Mouse (Mus musculus) splenic B cell, adult 2 months (primary cell): ENCODE results near the gene Gnaq.
A peak's percentile ranks its signal among the peaks of the same experiment; 100 is the strongest.
"Not testable (repeated sequence)": the region's sequence is repeated elsewhere in the genome, so short reads cannot be mapped to it uniquely, and the experiment has no call there.

Experiments used
- DNase-seq: peaks from one replicate; pipeline ENCODE4 v3.0.0-alpha.2; 2011; ENCODE audit warnings: low read depth, low spot score
- H3K27me3 ChIP-seq: 2 replicates; pipeline ENCODE4 v1.6.1; 2012; ENCODE audit warnings: mild to moderate bottlenecking, low read length, moderate library complexity, mixed read lengths; ENCODE audit not compliant: control insufficient read depth, poor library complexity, insufficient read depth, severe bottlenecking
- H3K36me3 ChIP-seq: 2 replicates; pipeline ENCODE4 v1.6.1; 2012; ENCODE audit warnings: mild to moderate bottlenecking, low read length, moderate library complexity, mixed read lengths; ENCODE audit not compliant: control insufficient read depth, poor library complexity, insufficient read depth, severe bottlenecking

Gnaq gene

DNA sequence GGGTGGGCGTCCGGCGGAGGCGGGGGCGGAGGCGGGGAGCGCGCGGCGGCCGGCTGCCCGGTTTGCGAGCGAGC lies at the start of gene Gnaq:
Gene Gnaq, plus strand, starts transcription at position 41 of the 74 bp plus-strand sequence.
- no peak for DNase-seq
- H3K36me3 ChIP-seq, result no peaks in the 10 kb centered on the region
- no peaks in the 10 kb centered on the region; the same call in 1 of the 2 replicates for H3K27me3 ChIP-seq

DNA sequence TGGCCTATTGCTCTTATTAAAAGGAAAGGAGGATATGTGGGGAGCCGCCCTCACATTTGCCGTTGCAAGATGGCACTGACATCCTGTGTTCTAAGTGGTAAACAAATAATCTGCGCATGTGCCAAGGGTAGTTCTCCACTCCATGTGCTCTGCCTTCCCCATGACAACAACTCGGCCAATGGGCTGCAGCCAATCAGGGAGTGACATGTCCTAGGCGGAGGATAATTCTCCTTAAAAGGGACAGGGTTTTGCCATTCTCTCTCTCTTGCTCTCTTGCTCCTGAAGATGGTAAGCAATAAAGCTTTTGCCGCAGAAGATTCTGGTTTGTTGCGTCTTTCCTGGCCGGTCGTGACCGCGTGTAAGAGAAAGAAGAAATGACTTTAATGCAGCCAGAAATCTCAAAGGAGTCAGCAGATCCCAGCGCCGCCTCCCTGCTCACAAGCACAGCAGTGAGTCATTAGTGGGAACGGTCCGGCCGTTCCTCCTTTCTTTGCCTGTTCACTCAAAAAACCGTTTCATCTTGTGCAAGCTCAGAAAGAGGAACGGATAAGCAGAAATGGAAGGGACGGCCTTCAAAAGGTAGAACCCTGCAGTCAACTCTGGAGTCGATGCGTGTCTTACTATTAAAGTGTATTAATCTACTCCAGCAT lies 48.5 kb upstream of the Gnaq start:
- not testable (repeated sequence) for DNase-seq

DNA sequence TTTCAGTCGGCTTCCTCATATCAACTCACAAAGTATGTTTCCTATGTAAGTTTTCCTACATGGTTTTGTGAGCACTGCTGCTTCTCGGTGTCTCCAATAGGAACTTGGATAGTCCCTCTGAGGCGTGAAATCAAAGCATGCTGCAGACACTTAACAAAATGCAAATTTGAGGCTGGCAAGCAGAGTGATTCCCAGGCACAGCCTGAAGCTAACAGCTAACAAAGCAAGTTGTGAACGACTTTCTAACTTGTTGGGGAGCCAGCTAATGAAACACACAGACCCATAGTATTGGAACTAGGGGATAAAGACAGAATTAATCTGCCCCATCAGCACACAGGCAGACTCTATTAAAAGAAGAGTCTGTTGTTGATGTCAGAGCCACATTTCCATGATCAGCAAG lies 47.4 kb upstream of the Gnaq start:
- Histone ChIP-seq H3K27me3 (no peaks in the 10 kb centered on the region), H3K36me3 (no peaks in the 10 kb centered on the region)
- DNase-seq, result no peak

More for the DNA sequence above, 48.5 kb upstream of the Gnaq start:
- H3K36me3 ChIP-seq, H3K27me3 ChIP-seq: not testable (repeated sequence)

DNA sequence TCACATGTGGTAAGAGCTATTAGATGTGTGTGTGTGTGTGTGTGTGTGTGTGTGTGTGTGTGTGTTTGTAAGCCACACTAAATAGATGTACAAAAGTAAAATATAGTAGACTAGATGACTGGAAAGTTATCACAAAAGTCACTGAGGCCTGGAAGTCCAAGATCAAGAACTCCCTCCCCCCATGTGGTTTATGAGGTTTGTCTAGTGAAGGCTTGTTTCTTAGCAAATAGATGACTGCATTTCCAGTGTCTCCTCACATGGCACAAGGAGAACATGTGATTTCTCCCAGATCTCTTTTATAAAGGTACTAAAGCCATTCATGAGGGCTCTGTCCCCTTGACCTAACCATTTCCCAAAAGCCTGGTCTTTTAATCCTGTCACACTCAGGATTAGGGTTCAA lies 46.5 kb upstream of the Gnaq start:
- no peak for DNase-seq
- Histone ChIP-seq H3K36me3 (no peaks in the 10 kb centered on the region), H3K27me3 (no peaks in the 10 kb centered on the region)

DNA sequence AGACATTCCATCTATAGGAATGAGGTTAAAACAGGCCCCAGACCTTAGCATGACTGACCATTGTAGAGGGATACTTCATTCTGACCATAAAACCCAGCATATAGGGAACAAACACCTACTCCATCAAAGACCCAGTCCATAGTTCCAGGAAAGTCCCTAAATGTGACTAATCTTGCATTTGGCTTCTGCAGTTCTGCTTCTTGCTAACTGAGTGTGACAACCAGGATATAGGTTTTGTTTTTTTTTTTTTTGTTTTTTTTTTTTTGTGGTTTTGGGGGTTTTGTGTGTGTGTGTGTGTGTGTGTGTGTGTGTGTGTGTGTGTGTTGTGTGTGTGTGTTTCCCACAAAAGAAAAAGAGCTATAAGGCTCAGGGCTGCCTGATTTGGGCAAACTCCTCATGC lies 46.0 kb upstream of the Gnaq start:
- peak; percentile 27 for DNase-seq
- no peaks in the 10 kb centered on the region for H3K27me3 ChIP-seq
- H3K36me3 ChIP-seq, result no peaks in the 10 kb centered on the region

DNA sequence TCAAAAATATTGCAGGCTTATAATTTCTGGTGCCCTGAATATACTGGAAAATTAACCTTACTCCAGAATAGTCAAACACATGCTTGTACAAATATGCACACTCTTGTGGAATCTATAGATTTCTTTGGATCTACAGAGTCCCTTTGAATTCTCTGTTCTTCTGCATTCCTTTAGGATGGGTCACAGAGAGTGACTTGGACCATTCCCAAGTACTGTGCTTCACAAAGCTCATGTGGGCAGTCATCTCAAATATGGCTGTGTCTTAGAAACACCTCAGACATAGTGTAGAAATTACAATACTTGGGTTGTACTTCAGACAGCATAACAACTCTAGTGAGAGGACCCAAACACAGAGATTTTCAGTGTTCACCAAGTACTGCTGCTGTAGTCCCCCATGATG lies 45.2 kb upstream of the Gnaq start:
- DNase-seq, result no peak
- no peaks in the 10 kb centered on the region for H3K27me3 ChIP-seq
- H3K36me3 ChIP-seq, result no peaks in the 10 kb centered on the region

DNA sequence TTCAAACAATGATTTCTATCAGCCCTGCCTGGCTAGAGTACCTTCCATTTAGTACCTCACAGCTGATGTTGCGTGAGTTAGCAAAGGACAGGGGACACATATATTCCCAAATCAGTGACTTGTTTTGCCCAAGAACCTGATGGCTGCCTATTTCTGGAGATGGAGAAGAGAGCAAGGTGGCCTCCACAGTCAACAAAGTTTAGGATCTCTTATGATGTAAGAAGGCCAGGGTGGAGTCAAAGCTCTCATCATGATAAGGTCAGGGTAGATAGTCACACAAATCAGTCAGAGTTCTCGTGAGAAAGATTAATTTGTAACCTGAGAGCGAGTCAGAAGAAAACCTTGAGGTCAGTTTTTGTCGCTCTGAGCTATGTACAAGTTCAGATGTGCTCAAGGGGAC lies 39.0 kb upstream of the Gnaq start:
- DNase-seq, result no peak
- Histone ChIP-seq H3K27me3 (no peaks in the 10 kb centered on the region), H3K36me3 (no peaks in the 10 kb centered on the region)

DNA sequence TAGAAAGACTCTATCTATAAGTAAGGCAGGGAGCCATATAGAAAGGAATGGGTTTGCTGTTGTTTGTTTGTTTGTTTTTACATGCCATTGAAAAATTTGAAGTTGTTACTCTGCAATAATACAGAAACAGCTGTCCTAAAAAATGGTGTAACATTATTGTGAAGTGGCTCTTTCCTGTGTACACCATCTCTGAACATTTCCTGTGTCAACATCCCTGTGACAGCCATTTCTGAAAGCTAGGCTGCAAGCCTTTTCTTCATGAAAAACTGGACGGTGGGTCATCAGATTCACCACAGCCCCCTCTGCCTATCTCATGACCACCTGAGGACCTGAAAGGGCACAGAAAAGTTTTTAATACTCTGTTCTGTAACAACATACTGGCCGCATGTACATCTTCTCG lies 22.7 kb upstream of the Gnaq start:
- no peaks in the 10 kb centered on the region for H3K36me3 ChIP-seq
- no peak for DNase-seq
- no peaks in the 10 kb centered on the region for H3K27me3 ChIP-seq

DNA sequence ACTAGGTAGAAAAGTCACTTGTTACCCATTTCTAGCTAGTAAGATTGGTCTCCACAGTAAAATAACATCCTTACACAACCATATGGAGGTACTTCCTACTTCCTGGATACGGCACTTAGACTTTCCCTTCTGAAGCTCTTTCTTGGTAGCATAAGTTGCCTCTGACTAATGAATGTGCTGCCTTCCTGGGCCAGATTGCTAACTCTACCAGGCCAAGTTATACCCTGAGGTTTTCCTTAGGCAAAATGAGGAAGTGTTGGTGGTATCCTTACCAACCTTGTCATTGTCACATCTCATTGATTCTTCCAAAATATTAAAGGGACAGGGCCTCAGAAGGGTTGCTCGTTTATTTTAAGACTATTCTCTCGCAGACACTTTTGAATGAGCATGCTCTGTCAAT lies 22.0 kb upstream of the Gnaq start:
- Histone ChIP-seq H3K27me3 (no peaks in the 10 kb centered on the region), H3K36me3 (no peaks in the 10 kb centered on the region)
- DNase-seq, result no peak

DNA sequence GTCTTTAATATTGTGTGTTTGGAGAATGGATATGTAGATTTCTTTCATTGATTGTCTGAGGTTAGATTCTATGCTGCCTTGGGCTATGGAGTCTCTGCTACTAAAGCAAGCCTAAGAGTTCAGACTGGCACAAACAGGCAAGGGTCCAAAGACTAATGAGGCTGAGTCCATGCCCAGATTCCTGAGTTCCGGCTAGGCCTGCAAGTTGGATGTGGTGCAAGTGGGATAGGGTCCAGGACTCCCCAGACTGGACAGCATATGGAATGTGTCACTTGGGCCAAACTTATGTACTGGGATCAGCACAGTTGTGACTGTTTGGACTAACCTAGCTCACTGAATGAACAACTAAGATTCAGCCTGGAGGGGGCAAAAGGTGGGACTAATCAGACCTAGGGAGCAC lies 19.3 kb upstream of the Gnaq start:
- Histone ChIP-seq H3K27me3 (no peaks in the 10 kb centered on the region), H3K36me3 (no peaks in the 10 kb centered on the region)
- no peak for DNase-seq

DNA sequence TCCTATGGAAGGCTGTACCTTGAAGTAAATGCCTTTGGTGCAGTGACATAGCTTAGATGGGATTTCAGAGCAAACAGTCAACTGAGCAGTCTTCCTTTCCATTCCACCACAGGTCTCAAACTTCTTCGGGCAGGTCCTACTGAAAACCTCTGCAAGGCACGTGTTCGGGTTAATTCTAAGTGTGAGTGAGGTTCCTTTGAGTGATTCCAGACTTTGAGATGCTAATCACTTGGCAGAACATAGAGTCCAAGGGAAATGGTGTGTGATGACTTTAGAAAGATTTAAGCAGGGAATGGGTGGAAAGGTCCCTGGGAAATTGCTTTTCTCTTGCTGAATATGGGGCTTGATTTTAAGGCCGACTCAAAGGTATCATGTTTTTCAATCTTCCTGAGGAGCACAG lies 14.2 kb upstream of the Gnaq start:
- DNase-seq, result no peak
- Histone ChIP-seq H3K27me3 (no peaks in the 10 kb centered on the region), H3K36me3 (no peaks in the 10 kb centered on the region)

DNA sequence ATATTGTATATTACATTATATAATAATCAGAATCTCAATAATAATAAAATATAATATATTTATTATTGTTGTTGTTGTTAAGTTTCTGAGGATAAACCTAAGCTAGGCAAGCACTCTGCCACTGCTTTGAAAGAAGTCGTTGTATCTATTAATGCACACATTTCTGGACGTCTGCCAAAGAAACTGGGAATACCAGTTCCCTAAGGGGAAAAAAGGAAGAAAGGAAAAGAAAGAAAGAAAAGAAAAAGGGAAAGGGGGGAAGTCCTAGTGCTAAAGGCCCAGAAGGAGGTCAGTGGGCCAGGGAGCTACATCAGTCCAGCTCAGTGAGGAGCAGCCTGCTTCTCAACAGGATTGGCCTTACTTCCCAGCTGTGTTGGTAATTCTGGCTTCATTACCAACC lies 11.3 kb upstream of the Gnaq start:
- Histone ChIP-seq H3K36me3 (no peaks in the 10 kb centered on the region), H3K27me3 (no peaks in the 10 kb centered on the region)
- no peak for DNase-seq

DNA sequence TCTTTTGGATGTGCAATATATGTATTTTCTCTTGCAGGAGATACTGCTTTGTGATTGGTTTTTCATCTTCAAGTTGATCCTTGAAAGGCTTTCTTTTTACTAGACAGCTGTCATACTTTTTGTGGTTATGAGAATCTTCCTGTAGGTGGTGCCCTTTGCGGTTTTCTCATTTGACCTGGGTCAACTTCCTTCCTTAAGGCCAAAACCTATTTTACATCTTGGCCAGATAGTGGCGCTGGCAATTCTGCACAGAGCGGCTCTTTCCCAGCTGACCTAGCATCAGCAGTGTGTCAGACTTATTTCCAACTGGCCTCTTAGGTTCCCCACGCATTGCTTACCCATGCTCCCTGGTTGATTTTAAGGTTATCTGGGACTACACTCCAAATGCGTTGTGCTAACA lies 3.9 kb upstream of the Gnaq start:
- no peaks in the 10 kb centered on the region for H3K36me3 ChIP-seq
- H3K27me3 ChIP-seq, result no peaks in the 10 kb centered on the region; the same call in 1 of the 2 replicates
- DNase-seq, result peak; percentile 80

DNA sequence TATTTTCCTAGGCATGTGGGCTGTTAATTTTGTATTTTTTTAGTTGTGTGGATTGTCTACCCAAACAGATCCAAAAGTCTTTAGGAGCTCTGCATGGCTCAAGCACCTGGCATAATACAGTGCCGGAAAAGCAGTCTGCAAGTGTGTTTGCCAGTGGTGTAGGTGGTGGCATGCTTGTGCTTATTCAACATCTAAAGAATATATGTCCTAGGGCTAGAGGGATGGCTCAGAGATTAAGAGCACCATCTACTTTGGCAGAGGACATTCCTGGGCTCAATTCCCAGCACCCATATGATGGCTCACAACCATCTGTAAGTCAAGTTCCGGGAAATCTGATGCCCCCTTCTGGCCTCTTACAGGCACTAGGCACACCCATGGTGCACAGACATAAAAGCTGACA lies 3.5 kb upstream of the Gnaq start:
- H3K36me3 ChIP-seq, result no peaks in the 10 kb centered on the region
- no peaks in the 10 kb centered on the region; the same call in 1 of the 2 replicates for H3K27me3 ChIP-seq
- no peak for DNase-seq

DNA sequence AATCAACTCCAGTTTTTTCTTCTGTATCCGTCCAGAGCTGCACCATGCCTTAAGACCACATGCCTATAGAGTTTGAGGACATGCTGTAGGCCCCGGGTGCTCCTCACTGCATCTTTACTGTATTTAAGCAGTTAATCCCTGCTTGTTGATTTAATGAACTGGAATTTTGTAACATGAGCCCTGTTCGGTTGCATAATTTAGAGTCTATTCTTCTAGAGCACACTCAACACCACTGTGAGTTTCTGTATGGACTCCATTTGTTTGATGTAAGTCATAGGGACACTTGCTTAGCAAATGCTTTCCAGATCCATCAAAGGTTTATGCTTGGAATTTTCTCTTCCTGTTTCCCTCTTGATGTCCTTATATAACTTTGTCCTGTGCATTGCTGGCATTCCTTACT lies 2.2 kb upstream of the Gnaq start:
- DNase-seq, result no peak
- no peaks in the 10 kb centered on the region; the same call in 1 of the 2 replicates for H3K27me3 ChIP-seq
- H3K36me3 ChIP-seq, result no peaks in the 10 kb centered on the region

DNA sequence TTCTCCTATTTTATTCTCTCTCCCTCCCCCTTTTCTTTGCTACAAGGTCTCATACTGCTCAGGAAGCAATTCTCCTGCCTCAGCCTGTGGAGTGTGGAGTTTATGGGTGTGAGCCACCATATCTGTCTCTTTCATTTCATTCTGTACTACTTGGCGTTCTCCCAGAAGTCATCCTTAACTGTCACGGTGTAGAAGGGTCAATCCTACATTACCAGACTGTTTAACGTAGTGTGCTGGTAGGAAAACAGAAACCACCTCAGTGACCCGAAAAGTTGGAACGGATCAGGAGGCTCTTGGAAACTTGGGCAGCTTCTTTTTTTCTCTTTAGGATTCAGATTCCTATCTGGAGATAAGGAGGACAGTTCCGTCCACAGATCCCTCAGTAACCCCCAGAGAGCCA lies 800 bp upstream of the Gnaq start:
- H3K27me3 ChIP-seq, result no peaks in the 10 kb centered on the region; the same call in 1 of the 2 replicates
- no peak for DNase-seq
- no peaks in the 10 kb centered on the region for H3K36me3 ChIP-seq
